Mouse (Mus musculus): ENCODE data around the gene Dst. TPM values are rescaled to one million over a fixed set of nuclear protein-coding genes. Genes with fewer than 3 reads are reported as not detected.

Dst gene
- total RNA-seq, 2 experiments from 2014 or later = 237 to 263 TPM

DNA sequence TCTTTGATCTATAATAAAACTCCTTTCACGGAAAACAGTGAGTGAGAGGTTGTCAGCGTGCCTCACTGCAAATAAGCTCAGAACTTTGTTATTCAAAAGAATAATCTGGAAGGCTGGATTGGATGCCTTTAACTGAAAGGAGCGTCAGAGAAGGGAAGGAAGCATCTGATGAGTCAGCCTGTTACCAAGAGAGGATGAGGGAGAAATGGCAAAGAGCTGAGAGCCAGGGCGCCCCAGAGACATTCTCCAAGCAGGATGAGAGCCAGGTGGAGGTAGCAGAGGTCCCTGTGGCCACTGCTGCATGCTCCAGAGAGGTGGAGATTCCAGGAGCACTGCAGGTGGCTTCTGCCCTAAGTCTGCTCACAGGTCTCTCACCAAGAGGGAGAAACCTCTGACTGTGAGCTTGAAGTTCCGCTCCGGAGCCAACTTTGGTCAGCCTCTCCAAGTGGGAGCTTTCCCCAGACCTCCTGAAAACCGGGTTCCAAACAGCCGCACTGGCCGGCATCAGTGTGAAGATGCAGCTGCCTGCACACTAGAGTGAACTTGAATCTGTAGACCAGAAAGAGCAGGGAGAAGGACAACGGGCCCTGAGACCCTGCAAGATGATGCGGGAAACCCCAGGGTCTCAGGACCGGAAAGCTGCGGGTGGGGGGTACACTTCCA lies 231.3 kb downstream of the Dst start:
- no peak for DNase-seq (ENCODE audit: low spot score in 2 of 2)
- intact Hi-C loops (cut with DNase I) = no loop called here

DNA sequence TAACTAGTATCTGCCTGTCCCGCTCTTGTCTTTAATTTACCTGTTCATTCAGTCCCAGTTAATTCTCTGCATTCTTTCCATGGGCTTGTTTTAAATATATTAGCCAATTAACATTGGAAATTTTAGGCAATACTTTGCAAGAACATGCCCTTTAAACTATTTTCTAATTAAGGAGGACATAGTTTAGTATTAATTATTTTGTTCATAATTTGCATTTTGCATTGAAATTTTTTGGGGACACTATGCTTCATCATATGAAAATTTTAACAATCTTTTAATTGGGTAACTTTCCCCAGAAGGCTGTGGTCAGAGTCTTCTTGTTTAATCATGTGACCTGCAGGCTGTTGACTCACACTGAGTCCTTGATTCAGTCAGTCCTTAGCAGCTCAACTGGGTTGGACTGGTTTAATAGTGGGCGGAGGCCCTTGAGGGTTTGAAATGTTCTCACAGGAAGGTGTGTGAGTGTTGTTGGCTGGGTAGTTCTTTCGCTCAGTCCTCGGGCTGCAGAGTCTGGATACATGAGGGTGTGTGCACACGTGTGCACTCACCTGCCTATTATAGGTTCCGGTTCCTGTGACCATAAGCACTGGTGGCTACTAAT lies 231.9 kb downstream of the Dst start:
- no peak for DNase-seq (ENCODE audit: low spot score in 2 of 2)
- intact Hi-C loops (cut with DNase I) = no loop called here

DNA sequence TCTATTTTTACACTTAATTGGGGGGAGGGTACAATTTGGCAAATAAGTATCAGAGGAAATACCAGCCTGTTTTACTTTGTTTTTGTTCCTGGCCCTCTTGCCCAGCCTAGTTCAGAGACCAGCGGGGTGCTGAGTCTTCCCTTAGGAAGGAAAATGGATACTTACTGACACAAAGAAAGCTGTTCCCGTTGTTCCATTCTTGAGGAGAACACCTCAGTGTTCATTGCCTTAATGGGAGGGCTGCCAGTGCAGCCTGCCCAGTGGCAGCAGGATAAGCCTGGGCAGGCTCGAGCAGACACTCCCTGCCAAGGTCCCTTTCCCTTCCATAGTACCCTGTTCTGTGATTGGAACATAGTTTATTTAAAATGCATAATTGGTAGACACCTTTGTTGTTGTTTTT lies 232.7 kb downstream of the Dst start:
- intact Hi-C loops (cut with DNase I) = no loop called here
- DNase-seq (ENCODE audit: low spot score in 2 of 2) = no peak

DNA sequence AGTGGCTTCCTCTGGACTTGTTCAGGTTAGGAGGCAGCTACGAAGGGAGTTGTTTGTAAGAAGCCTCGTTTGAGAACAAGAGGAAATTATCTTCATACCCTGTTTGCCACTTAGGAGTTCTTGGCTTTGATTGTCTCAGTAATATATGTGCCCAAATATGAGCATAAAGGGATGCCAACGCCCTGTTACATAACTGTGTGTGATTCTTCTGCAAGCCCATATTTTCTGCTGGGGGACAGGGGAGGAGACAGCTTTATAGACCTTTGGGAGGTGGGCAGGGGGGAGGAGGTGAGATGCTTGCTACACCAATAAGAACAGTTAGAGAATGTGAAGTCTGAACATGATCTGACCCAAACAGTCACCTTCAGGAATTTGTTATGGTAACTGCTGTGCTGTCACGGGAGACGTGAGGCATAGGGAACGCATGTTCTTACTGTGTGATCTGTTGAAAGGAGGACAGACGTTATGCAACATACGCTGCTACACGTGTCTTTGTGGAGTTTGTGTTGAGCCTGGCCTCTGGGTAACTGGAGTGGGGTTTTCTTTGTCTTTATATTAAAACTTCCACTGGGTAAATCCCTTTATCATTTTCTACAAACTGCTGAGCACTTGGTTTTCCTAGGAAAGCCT lies 235.0 kb downstream of the Dst start:
- DNase-seq (ENCODE audit: low spot score in 2 of 2) = peak; percentile 36 to 68
- intact Hi-C loops (cut with DNase I) = no loop called here

- intact Hi-C loops (cut with DNase I) = no loop called here
- DNase-seq (ENCODE audit: low spot score in 2 of 2) = no peak
Measured at GRCm38 (mm10) chr1:34144826-34145225, 236.8 kb downstream of the Dst start.

DNA sequence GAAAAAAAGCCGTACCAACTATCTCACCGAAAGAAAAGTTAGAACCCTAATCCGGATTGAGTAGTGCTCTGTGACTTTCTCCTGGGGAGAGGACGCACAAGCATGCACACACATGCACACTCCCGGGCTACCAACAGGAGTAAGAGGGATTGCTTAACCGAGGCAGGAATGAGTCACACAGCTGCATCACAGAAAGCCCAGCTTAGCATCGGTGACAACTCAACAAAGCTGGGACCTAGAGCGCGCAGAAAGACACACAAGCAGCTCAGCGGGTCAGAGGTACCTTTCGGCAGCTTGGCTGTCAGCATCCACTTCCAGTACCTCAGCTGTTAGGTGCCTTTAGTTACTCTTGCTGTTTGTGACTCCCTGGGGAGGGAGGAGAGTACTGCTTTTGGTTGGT lies 240.0 kb downstream of the Dst start:
- intact Hi-C loops (cut with DNase I) = no loop called here

DNA sequence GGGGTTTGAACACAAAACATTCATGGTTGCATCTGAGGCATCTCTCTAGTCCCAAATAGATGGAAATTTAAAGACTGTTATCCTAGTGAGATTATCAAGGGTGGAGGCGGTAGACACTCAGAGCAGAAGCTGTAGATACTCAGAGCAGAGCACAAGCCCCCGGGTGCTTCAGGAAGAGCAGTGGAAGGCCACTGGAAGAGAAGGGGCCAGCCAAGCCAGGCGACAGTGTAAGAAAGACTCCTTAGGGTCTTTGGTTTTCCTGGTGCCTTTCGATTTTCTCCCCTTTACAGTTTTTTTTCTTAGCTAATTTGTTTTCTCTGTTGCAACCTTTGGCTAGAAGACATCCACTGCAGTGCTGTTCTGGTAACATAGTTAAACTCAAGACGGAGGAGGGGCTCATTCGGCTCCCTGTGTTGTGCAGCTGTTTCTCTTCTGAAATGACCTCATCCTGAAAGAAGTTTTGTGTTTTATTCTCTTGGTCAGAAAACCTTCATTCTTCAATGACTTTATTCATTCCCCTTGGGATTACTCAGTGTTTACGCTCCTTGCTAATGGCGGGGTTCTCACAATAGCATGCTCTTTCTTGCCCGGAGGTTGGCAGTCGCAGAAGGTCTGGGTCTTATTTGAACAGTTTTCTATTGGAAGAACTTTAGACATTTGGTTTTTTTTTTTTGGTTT lies 242.5 kb downstream of the Dst start:
- intact Hi-C loops (cut with DNase I) = no loop called here
- DNase-seq (ENCODE audit: low spot score in 2 of 2) = peak in 1 of 2 experiments; percentile 36

More for the DNA sequence above, 240.0 kb downstream of the Dst start:
- peak in 1 of 2 experiments; percentile 29 for DNase-seq (ENCODE audit: low spot score in 2 of 2)

DNA sequence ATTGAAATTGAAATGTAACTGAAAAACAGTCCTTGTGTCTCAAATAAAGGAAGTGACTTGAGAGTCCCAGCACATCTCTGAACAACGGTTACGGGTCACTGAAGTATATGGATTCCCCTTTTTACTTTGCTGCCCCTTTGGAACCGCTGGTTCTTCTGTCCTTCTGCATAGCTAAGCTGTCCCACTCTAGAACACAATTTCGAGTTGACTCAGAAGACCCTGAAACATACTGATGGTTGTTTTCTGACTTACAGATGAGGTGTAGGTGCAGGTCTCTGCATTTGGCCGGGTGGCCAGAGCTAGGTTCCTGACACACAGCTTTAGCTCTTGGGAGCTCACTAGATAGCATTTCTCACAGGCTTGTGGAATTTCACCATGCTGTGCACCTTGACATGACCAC lies 244.7 kb downstream of the Dst start:
- DNase-seq (ENCODE audit: low spot score in 2 of 2) = no peak

DNA sequence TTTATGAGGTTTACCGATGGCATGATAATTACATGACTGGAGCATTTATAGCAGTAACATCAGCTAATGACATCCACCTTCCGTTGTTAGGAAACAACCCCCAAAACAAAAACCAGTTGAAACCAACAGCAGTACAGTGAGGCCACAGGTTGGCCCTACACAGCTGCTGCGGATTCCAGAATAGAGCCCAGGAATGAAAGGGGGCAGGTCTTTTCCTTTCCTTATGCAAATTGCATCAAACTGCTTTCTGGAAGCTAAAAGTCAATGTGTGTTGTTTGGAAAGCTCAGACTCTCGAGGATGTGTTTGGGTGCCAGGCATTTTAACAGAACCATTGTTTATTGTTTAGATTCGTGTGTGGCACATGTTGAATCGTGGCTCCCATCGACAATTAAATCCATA lies 248.0 kb downstream of the Dst start:
- DNase-seq (ENCODE audit: low spot score in 2 of 2) = no peak
- intact Hi-C loops (cut with DNase I) = no loop called here

More for the DNA sequence above, 244.7 kb downstream of the Dst start:
- intact Hi-C loops (cut with DNase I) = no loop called here

- intact Hi-C loops (cut with DNase I) = no loop called here
- DNase-seq (ENCODE audit: low spot score in 2 of 2) = no peak
Measured at GRCm38 (mm10) chr1:34157702-34158101, 249.7 kb downstream of the Dst start.

DNA sequence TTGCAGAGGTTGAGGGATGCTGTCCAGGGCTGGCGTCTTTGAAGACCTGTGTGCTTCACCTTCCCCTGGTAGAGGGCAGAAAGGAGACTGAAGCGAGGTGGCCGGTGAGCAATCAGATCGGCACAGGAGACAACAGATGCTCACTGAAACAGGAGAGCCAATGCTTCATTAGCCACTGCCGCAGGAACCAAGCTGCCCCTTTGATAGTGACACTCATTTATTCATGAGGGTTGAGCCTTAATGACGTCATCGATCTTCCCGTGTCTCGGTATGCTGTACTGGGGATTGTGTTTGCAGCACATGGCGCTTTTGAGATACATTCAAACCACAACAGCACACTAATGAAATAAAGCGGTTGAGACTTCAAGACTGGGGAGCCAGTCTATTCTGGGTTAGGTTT lies 250.8 kb downstream of the Dst start:
- intact Hi-C loops (cut with DNase I) = no loop called here
- no peak for DNase-seq (ENCODE audit: low spot score in 2 of 2)

- intact Hi-C loops (cut with DNase I) = no loop called here
- no peak for DNase-seq (ENCODE audit: low spot score in 2 of 2)
Measured at GRCm38 (mm10) chr1:34159898-34160297, 251.9 kb downstream of the Dst start.

- intact Hi-C loops (cut with DNase I) = loop anchor here (1.0 to 2.0 kb wide), 2 partner anchors 48 to 159 kb away; no protein-coding TSS in a partner anchor
- peak; percentile 85 to 90 for DNase-seq (ENCODE audit: low spot score in 2 of 2)
Measured at GRCm38 (mm10) chr1:34164616-34165295, 256.7 kb downstream of the Dst start.

- intact Hi-C loops (cut with DNase I) = loop anchor here (2.0 kb wide), 1 partner anchor 49 kb away; no protein-coding TSS in a partner anchor
- no peak for DNase-seq (ENCODE audit: low spot score in 2 of 2)
Measured at GRCm38 (mm10) chr1:34165926-34166325, 257.9 kb downstream of the Dst start.

DNA sequence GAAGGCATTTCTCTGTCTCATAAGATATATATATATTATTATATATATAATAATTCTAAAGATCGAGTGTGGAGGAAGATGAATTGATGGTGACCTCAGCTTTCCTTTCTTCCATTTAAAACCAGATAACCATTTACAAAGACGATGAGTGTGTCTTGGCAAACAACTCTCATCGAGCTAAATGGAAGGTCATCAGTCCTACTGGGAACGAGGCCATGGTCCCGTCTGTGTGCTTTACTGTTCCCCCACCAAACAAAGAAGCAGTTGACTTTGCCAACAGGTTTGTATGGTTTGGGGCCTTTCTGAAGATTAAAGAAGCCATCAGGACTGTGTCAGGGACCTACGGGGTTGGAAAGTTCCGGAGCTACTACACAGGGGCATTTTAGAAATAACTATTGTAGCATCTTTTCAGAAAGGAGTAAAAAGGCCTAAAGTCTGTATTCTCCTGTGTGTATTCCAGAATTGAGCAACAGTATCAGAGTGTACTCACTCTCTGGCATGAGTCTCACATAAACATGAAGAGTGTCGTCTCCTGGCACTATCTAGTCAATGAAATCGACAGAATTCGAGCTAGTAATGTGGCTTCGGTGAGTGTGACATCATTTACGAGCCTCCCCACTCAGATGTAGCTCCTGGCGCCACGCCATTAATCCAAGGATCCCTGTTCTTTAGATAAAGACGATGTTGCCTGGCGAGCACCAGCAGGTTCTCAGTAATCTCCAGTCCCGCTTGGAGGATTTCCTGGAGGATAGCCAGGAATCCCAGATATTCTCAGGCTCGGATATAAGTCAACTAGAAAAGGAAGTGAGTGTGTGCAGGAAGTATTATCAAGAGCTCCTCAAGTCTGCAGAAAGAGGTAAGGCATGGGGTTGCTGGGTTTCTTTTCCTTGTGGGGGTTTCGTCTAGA lies 259.4 kb downstream of the Dst start:
- intact Hi-C loops (cut with DNase I) = no loop called here
- no peak for DNase-seq (ENCODE audit: low spot score in 2 of 2)

GRCm38 (mm10) chr1:34169086-34169485 lies 261.1 kb downstream of the Dst start:
- intact Hi-C loops (cut with DNase I) = no loop called here
- no peak for DNase-seq (ENCODE audit: low spot score in 2 of 2)

DNA sequence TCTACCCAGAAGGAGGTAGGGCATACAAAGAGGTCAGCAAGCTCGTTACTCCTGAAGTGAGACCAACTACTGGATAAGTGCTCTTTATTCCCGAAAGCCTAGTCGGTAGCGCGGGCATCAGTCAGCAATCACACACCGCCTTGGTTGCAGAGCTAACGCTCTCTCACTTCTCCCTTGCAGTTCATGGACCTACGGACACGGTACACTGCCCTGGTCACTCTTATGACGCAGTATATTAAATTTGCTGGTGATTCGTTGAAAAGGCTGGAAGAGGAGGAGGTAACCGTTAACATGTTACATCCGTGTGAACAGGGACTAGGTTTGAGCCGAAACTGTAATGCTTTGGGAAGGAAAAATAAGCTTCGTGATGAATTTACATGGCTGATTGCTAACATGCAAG lies 266.5 kb downstream of the Dst start:
- intact Hi-C loops (cut with DNase I) = no loop called here
- no peak for DNase-seq (ENCODE audit: low spot score in 2 of 2)

DNA sequence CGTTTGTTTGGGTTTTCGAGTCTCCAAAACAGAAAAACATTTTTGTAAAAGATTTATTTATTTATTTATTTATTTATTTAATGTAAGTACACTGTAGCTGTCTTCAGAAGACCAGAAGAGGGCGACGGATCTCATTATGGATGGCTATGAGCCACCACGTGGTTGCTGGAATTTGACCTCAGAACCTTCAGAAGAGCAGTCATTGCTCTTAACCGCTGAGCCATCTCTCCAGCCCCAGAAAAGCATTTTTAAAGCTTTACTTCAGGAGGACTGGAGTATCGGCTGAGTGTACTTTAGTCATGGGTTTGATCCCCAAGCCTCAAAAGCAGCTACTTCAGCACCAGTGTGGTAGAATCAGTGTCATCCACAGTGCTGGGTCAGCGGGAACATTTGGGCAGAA lies 266.9 kb downstream of the Dst start:
- intact Hi-C loops (cut with DNase I) = no loop called here
- no peak for DNase-seq (ENCODE audit: low spot score in 2 of 2)
